Mouse (Mus musculus): ENCODE results near the gene Tenm4.

- TF ChIP-seq GATA1 (IDR thresholded peaks at IDR 0.05; ENCODE audit: low read depth, low read length) (no peak), GABPA (IDR thresholded peaks at IDR 0.05; ENCODE audit: low read depth, low read length) (no peak), POLR2A (IDR thresholded peaks at IDR 0.05; ENCODE audit: control insufficient read depth in 1 of 2, insufficient read depth in 1 of 2, low read depth in 1 of 2, low read length in 2 of 2, poor library complexity in 1 of 2) (no peak), CHD2 (IDR thresholded peaks at IDR 0.05; ENCODE audit: low read length) (no peak), CTCF (IDR thresholded peaks at IDR 0.05 in 2 of 3, conservative IDR thresholded peaks at IDR 0.05 in 1 of 3; ENCODE audit: control insufficient read depth in 1 of 3, insufficient read depth in 1 of 3, low read depth in 2 of 3, low read length in 3 of 3, poor library complexity in 1 of 3, severe bottlenecking in 1 of 3) (no peak), CHD1 (IDR thresholded peaks at IDR 0.05; ENCODE audit: low read depth, low read length) (no peak)
Observed at GRCm38 (mm10) chr7:96907971-96908680, 737.1 kb downstream of the Tenm4 start.
